Mouse (Mus musculus) olfactory bulb, adult 2 months (tissue): ENCODE results near the gene Iapp. TPM values are rescaled to one million over a fixed set of nuclear protein-coding genes. Genes with fewer than 3 reads are reported as not detected.
"Not testable (repeated sequence)": the region's sequence is repeated elsewhere in the genome, so short reads cannot be mapped to it uniquely, and the experiment has no call there.

Source experiments
- H3K27ac ChIP-seq: fragments of 200-500 bp; 2 replicates; pipeline ENCODE4 v1.5.1; 2012; ENCODE audit warnings: low read depth, low read length; ENCODE audit not compliant: insufficient read depth
- H3K4me1 ChIP-seq: fragments of 200-500 bp; 2 replicates; pipeline ENCODE4 v1.6.1; 2012; ENCODE audit warnings: low read length; ENCODE audit not compliant: control insufficient read depth, insufficient read depth
- H3K4me3 ChIP-seq: fragments of 200-500 bp; 2 replicates; pipeline ENCODE4 v1.5.1; 2012; ENCODE audit warnings: mild to moderate bottlenecking, low read depth, low read length, moderate library complexity; ENCODE audit not compliant: insufficient read depth
- CTCF ChIP-seq: fragments of 200-500 bp; IDR thresholded peaks from 2 replicates; pipeline ENCODE4 v1.5.1; 2012; ENCODE audit warnings: low read depth, mild to moderate bottlenecking, low read length, moderate library complexity; ENCODE audit not compliant: insufficient read depth
- POLR2A ChIP-seq: fragments of 200-500 bp; IDR thresholded peaks from 2 replicates; pipeline ENCODE4 v1.6.1; 2012; ENCODE audit warnings: mild to moderate bottlenecking, low read depth, low read length, moderate library complexity; ENCODE audit not compliant: insufficient read depth
- WGBS: fragments of 180-500 bp; shearing (Covaris S2); methylation state at CpG from one replicate; pipeline ENCODE4 v1.1.7; 2018; 5-methylcytosine and 5-hydroxymethylcytosine counted together
- polyA plus RNA-seq: library from polyadenylated mRNA; stranded (reverse); fragments of >200 nt; gene quantifications from 2 replicates; pipeline ENCODE4 v1.2.4, GENCODE M21; 2012; ENCODE audit warnings: low replicate concordance; ENCODE audit not compliant: missing spikeins, insufficient read depth, insufficient read length

The Iapp gene
- polyA plus RNA-seq, 1 experiment = not detected

DNA sequence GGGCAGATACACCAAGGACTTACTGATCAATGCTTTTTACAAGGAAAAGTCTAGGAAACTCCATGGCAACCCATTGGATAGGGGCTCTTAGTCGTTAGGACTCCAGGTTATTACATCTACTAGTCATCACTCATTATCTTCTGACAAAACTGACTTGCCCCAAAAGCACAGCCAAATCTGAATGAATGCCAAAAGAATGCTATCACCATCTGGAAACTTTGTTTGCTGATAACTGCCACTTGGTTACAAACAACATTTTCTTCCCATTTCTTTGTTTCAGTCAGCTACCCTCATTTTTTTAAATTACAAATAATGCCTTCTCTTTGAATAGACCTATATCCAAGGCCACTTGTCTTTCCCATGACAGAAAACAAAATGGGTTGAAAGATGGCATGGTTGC is 31.0 kb downstream of the Iapp start:
- no peak overlapping the region for H3K4me3 ChIP-seq
- WGBS = 49% methylated on average over 1 of the region's 1 CpGs
- no peaks in the 10 kb centered on the region for H3K4me1 ChIP-seq
- no peak overlapping the region for H3K27ac ChIP-seq
- TF ChIP-seq POLR2A (no peak), CTCF (no peak)

DNA sequence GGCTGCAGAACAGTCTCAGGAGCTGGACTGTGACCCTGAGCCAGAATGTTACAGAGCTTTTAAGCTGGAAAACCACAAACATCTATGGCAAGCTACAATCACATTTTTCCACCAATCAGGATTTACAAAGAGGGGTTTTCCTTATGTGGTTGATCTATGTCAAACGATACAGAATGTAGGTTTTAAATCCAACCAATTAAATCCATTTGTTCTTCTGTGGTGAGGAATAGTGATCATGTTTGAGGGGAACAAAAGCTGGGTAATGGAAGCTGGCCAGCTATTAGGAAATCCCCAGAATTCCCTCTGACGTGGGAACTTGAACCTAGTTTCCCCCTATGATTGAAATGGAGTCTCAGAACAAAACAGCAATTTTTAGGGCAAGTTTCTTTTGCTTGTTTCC is 40.7 kb downstream of the Iapp start:
- TF ChIP-seq CTCF (no peak), POLR2A (no peak)
- no peaks in the 10 kb centered on the region for H3K4me1 ChIP-seq
- H3K4me3 ChIP-seq = no peak overlapping the region
- no peak overlapping the region for H3K27ac ChIP-seq
- 16% methylated on average over 2 of the region's 2 CpGs for WGBS

DNA sequence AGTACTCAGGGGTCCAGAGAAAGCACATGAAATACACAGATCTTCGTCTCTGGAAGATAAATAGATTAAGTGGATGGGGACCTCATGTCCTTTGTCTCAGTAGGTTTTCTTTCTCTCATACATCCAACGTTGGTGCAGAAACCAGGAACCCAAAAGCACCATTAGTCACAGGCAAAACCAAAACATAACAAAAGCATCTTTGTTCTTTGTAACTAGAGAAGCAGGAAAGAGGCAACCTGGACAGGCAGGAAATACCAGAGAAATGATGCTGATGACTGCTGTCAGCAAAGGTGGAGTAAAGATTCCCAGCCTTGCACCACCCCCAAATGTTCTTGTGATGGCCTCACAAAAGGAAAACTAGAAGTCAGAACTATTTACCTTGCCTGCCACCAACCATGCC is 41.4 kb downstream of the Iapp start:
- no peak overlapping the region for H3K4me3 ChIP-seq
- H3K4me1 ChIP-seq = no peaks in the 10 kb centered on the region
- 46% methylated on average over 2 of the region's 2 CpGs for WGBS
- TF ChIP-seq POLR2A = no peak
- no peak for TF ChIP-seq CTCF
- no peak overlapping the region for H3K27ac ChIP-seq

DNA sequence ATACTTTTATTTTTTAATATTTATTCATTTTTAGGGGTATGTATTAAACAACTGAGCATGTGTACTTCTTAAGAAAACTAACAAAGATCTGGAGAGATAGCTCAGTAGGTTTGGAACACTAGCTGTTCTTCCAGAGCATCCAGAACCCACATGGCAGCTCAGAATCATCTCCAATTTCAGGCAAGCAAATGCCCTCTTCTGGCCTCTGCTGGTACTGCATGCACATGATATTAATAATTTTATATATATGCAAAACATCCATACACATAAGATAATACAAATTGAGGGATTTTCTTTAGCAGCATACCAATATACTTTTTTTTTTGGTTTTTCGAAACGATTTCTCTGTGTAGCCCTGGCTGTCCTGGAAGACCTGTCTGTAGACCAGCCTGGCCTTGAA is 45.3 kb downstream of the Iapp start:
- 77% methylated on average over 2 of the region's 2 CpGs for WGBS
- Histone ChIP-seq H3K4me3 (no peak overlapping the region), H3K27ac (no peak overlapping the region), H3K4me1 (peaks cover 3% of the 10 kb centered on the region; the same call in 1 of the 2 replicates)
- TF ChIP-seq POLR2A (no peak), CTCF (no peak)

DNA sequence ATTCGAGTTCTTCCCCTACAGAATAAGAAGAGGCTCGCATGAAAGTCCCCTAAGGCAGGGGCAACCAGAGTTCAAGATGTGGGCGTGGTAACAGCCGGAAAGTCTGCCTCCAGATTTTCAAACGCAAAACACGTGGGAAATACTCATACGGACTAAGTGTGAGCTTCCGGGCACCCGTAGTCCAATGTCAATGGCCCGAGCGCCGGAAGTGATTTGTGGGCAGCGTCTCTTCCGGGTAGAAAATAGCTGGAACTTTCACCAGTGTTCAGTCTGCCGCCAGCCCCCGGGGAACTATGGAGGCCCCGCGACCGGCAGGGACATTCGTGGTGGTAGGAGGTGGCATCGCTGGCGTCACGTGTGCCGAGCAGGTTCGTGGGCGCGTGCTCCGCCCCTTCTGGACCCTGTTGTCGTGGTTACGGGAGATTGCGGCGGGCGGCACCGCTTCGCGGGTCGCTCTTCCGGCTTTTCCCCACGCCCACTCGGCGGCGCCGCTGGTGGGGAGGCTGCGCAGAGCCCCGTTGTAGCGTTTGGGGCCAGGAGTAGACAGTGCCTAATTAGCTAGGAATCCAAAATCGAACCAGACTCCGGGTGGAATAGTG is 47.3 kb downstream of the Iapp start, which contains the start of gene Pyroxd1:
Gene Pyroxd1, plus strand, starts transcription at position 215 of the 599 bp plus-strand sequence.
- H3K4me1 ChIP-seq = peaks cover 3% of the 10 kb centered on the region; the same call in 1 of the 2 replicates
- WGBS = under 1% methylated on average over 48 of the region's 48 CpGs
- H3K4me3 ChIP-seq = peak within 1 kb of the TSS; percentile 61
- peak within 1 kb of the TSS; percentile 53 for H3K27ac ChIP-seq
- TF ChIP-seq POLR2A (0 out of 2 replicates have a peak, but pooled peaks have one; percentile 36), CTCF (no peak)

DNA sequence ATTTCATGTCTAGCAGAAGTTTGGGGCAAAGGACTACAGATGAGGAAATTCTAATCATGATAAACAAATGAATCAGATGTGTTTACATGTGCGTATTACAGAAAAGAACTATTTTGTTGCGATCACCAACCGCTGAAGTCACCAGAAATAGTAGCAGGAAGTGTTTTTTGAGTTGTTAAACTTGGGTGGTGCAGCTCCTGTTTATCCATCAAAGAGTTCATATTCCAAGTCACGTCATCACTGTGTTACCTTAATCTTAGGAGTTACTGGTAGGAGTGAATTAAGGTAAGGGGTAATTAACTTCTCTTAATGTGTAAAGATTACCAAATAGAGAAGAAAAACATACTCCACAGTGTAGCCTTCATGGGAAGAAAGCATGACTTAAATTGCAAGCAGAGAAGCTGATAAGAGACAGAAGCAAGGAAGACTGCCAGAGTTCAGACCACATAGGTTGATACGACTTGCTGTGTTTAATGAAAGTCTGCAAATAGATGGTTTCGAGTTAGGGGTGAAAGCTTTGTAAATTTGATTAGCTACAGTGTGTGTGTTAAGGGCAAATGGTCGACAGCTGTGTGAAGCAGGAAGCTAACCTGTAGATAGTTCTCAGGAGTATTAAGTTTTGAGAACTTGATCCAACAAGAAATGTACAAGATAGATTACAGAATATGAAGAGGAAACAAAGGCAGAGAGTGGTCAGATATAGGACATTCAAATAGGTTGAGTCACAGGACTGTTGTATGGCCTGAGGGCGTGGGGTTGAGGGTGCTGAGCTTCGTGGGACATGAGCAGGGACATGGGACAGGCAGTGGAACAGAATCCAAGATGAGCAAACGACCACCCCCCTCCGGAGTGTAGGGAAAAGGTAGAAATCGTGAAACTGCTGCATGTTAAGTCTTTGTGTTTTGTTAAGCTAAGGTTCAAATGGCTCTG is 48.2 kb downstream of the Iapp start:
- WGBS = 43% methylated on average over 12 of the region's 12 CpGs
- H3K4me3 ChIP-seq = no peak overlapping the region
- TF ChIP-seq POLR2A (no peak), CTCF (no peak)
- peaks cover 3% of the 10 kb centered on the region; the same call in 1 of the 2 replicates for H3K4me1 ChIP-seq
- H3K27ac ChIP-seq = no peak overlapping the region

DNA sequence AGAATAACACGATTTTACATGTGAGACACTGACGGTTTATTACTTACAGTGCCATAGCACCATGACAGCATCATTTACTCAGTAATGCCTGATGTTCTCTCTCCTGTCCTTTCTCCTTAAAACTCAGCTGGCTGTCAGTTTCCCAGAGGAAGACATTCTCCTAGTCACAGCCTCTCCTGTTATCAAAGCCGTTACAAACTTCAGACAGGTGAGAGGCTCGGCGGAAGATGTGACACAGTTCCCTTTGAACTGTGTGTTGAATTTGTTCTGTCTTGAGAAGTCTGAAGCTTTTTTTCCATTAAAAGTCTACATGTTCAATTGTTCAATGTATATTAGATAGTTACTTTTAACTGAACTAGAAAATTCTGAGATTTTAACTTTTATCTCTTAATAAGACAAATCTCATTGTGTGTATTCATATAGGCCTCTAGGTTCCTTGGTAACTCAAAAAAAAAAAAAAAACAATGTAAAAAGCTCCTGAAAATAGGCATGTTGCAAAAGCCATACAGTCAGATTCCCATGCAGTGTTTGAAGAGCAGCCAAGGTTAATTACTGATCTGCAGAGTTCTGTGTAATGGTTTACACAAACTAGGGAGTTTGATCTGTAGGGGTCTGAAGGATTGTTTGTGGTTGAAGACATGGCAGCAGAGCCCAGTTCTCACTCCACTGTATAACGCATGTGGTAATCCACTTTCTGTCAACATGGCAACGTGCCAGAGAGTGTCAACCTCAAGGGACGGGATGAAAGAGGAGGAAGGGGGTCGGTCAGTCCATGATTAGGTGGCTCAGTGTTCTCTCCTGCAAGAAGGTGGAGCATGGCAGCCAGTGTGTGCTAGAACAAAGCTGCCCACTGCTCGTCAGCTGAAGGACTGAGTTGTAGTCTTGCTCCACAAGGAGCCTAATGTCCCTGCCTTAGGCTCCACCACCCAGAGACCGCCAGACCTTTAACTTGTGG is 49.5 kb downstream of the Iapp start:
- TF ChIP-seq CTCF = no peak
- no peak for TF ChIP-seq POLR2A
- H3K4me1 ChIP-seq = peaks cover 3% of the 10 kb centered on the region; the same call in 1 of the 2 replicates
- WGBS = 62% methylated on average over 11 of the region's 11 CpGs
- no peak overlapping the region for H3K4me3 ChIP-seq
- no peak overlapping the region for H3K27ac ChIP-seq

DNA sequence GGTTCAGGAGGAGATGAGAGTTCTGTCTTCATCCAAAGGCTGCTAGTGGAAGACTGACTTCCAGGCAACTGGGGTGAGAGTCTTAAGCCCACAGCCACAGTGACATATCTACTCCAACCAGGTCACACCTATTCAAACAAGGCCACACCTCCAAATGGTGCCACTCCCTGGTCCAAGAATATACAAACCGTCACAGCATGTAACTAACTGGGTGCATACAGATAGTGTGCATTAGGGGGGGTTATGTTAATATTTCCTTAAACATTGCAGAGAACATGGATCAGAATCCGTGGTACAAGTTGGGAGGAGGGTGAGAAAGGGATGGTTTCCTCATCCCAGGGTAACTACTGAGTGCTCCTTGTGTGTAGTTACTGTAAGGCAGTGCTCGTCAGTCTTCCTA is 53.9 kb downstream of the Iapp start:
- H3K27ac ChIP-seq, H3K4me1 ChIP-seq, H3K4me3 ChIP-seq: not testable (repeated sequence)
- WGBS = 92% methylated on average over 3 of the region's 3 CpGs

Other genes with a start within 250 kb of the Iapp start
- gene Slco1a6, start 89.9 kb upstream of the Iapp start, polyA plus RNA-seq = not detected in 2 replicates
- not detected in 2 replicates for gene Slco1a5, start 24.6 kb downstream of the Iapp start, polyA plus RNA-seq
- not detected in 2 replicates for gene Pyroxd1, start 47.2 kb downstream of the Iapp start, polyA plus RNA-seq
- not detected in 2 replicates for gene Recql, start 88.7 kb downstream of the Iapp start, polyA plus RNA-seq
- not detected in 2 replicates for gene Golt1b, start 88.8 kb downstream of the Iapp start, polyA plus RNA-seq
- not detected in 2 replicates for gene Spx, start 115.0 kb downstream of the Iapp start, polyA plus RNA-seq
- gene Gys2, start 174.7 kb downstream of the Iapp start, polyA plus RNA-seq = not detected in 2 replicates
- gene Ldhb, start 209.5 kb downstream of the Iapp start, polyA plus RNA-seq = 432 and 608 TPM in 2 replicates